Mouse (Mus musculus) E14TG2a.4 (cell line): ENCODE measurements around the gene Sulf2.

Experiments used
- CTCF ChIP-seq: conservative IDR thresholded peaks from 2 replicates; pipeline ENCODE4 v1.5.1; 2014; ENCODE audit warnings: low read length
- NANOG ChIP-seq: IDR thresholded peaks from 2 replicates; pipeline ENCODE4 v1.6.1; 2014; ENCODE audit warnings: borderline replicate concordance, low read length, mixed read lengths
- POU5F1 ChIP-seq: IDR thresholded peaks from 2 replicates; pipeline ENCODE4 v1.6.1; 2014; ENCODE audit warnings: low read length, borderline replicate concordance

DNA sequence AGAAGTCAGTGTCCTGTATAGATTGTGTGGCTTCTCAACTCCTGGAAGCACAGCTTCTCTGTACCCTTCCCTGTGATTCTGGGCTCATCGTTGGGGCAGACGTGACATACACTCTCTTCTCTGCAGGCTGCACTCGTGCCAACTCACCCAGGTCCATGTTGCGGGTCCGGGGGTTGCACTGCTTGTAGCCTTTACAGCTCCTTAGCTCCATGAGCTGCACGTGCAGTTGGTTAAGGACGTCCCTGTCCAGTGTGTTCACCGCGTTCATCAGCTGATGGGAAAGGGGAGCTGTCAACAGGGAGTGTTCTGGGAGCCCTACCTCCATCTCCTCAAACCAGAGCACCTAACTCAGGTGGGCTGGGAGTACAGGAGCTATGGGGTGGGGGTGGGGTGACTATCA lies 78.1 kb downstream of the Sulf2 start:
- no peak for TF ChIP-seq CTCF
- no peak for TF ChIP-seq NANOG
- no peak for TF ChIP-seq POU5F1
